Mouse (Mus musculus): ENCODE measurements around the gene Ap2a1. TPM values are rescaled to one million over a fixed set of nuclear protein-coding genes. Genes with fewer than 3 reads are reported as not detected.
A peak's percentile ranks its signal among the peaks of the same experiment; 100 is the strongest.

Gene Ap2a1
- polyA plus RNA-seq, 1 experiment: 60.3 TPM

- H3K4me3 ChIP-seq (replicated peaks; ENCODE audit: control insufficient read depth, low read depth, low read length): peak overlapping the region; percentile 64
- 19% methylated on average over 8 of the region's 8 CpGs for WGBS
- TF ChIP-seq POLR2A (IDR thresholded peaks at IDR 0.05; ENCODE audit: borderline replicate concordance, control insufficient read depth, low read depth, low read length) (no peak), CTCF (IDR thresholded peaks at IDR 0.05; ENCODE audit: control insufficient read depth, insufficient read depth, low read length) (no peak)
- H3K4me1 ChIP-seq (ENCODE audit: control insufficient read depth, insufficient read depth, low read length): peaks cover 4% of the 10 kb centered on the region; the same call in 1 of the 2 replicates
- peak overlapping the region; percentile 88; the same call in 1 of the 2 replicates for H3K27ac ChIP-seq (ENCODE audit: control insufficient read depth, insufficient read depth, low read depth, low read length, poor library complexity)
Observed at GRCm38 (mm10) chr7:44857905-44858304, 71.4 kb downstream of the Ap2a1 start.

- peak within 1 kb of the TSS; percentile 87 for H3K4me3 ChIP-seq (replicated peaks; ENCODE audit: control insufficient read depth, low read depth, low read length)
- TF ChIP-seq POLR2A (IDR thresholded peaks at IDR 0.05; ENCODE audit: borderline replicate concordance, control insufficient read depth, low read depth, low read length): peak; percentile 85
- TF ChIP-seq CTCF (IDR thresholded peaks at IDR 0.05; ENCODE audit: control insufficient read depth, insufficient read depth, low read length): no peak; the same call in 1 of the 2 replicates
- H3K27ac ChIP-seq (ENCODE audit: control insufficient read depth, insufficient read depth, low read depth, low read length, poor library complexity): peak within 1 kb of the TSS; percentile 88
- H3K4me1 ChIP-seq (ENCODE audit: control insufficient read depth, insufficient read depth, low read length): peaks cover 4% of the 10 kb centered on the region; the same call in 1 of the 2 replicates
- under 1% methylated on average over 32 of the region's 32 CpGs for WGBS
Observed at GRCm38 (mm10) chr7:44857042-44857552, 72.2 kb downstream of the Ap2a1 start, which contains the start of gene Pnkp. TSS of gene Pnkp (plus strand) at chr7:44857139.

- Histone ChIP-seq H3K4me1 (ENCODE audit: control insufficient read depth, insufficient read depth, low read length) (peaks cover 4% of the 10 kb centered on the region; the same call in 1 of the 2 replicates), H3K4me3 (replicated peaks; ENCODE audit: control insufficient read depth, low read depth, low read length) (peak overlapping the region; percentile 87), H3K27ac (ENCODE audit: control insufficient read depth, insufficient read depth, low read depth, low read length, poor library complexity) (peak overlapping the region; percentile 88)
- 15% methylated on average over 9 of the region's 9 CpGs for WGBS
- TF ChIP-seq POLR2A (IDR thresholded peaks at IDR 0.05; ENCODE audit: borderline replicate concordance, control insufficient read depth, low read depth, low read length) (no peak), CTCF (IDR thresholded peaks at IDR 0.05; ENCODE audit: control insufficient read depth, insufficient read depth, low read length) (no peak)
Observed at GRCm38 (mm10) chr7:44856265-44856916, 72.9 kb downstream of the Ap2a1 start.

DNA sequence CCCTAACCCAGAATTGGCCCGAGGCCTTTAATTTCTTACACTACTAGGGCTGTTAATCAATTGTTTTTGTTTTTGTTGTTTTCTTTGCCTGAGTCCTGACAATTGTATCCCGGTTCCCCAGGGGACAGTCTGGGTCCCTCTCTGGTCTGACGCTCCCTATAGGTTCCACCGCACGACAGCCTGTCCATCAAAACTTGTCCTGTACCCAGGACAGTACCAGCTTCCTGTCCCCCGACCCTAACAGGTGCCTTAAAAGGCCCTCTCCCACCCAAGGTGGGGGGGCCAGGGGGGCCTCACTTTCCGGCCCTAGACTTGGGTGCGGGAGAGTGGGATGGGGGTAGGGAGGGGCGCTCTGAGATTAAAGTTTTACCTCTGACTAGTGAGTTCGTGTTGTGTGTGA lies 74.3 kb downstream of the Ap2a1 start:
- WGBS: 33% methylated on average over 10 of the region's 10 CpGs
- Histone ChIP-seq H3K27ac (ENCODE audit: control insufficient read depth, insufficient read depth, low read depth, low read length, poor library complexity) (peak overlapping the region; percentile 98), H3K4me1 (ENCODE audit: control insufficient read depth, insufficient read depth, low read length) (peaks cover 6% of the 10 kb centered on the region; the same call in 1 of the 2 replicates), H3K4me3 (replicated peaks; ENCODE audit: control insufficient read depth, low read depth, low read length) (peak overlapping the region; percentile 82)
- TF ChIP-seq CTCF (IDR thresholded peaks at IDR 0.05; ENCODE audit: control insufficient read depth, insufficient read depth, low read length): no peak
- TF ChIP-seq POLR2A (IDR thresholded peaks at IDR 0.05; ENCODE audit: borderline replicate concordance, control insufficient read depth, low read depth, low read length): no peak

- Histone ChIP-seq H3K4me3 (replicated peaks; ENCODE audit: control insufficient read depth, low read depth, low read length) (peak overlapping the region; percentile 82), H3K4me1 (ENCODE audit: control insufficient read depth, insufficient read depth, low read length) (peaks cover 6% of the 10 kb centered on the region; the same call in 1 of the 2 replicates), H3K27ac (ENCODE audit: control insufficient read depth, insufficient read depth, low read depth, low read length, poor library complexity) (peak overlapping the region; percentile 98)
- no peak for TF ChIP-seq CTCF (IDR thresholded peaks at IDR 0.05; ENCODE audit: control insufficient read depth, insufficient read depth, low read length)
- TF ChIP-seq POLR2A (IDR thresholded peaks at IDR 0.05; ENCODE audit: borderline replicate concordance, control insufficient read depth, low read depth, low read length): peak; percentile 79
- under 1% methylated on average over 45 of the region's 45 CpGs for WGBS
Observed at GRCm38 (mm10) chr7:44854356-44855031, 74.8 kb downstream of the Ap2a1 start.

- 24% methylated on average over 26 of the region's 26 CpGs for whole genome bisulfite sequencing
- H3K27ac ChIP-seq (ENCODE audit: control insufficient read depth, insufficient read depth, low read depth, low read length, poor library complexity): peak overlapping the region; percentile 98
- H3K4me1 ChIP-seq (ENCODE audit: control insufficient read depth, insufficient read depth, low read length): peaks cover 6% of the 10 kb centered on the region; the same call in 1 of the 2 replicates
- H3K4me3 ChIP-seq (replicated peaks; ENCODE audit: control insufficient read depth, low read depth, low read length): peak overlapping the region; percentile 82
- no peak for TF ChIP-seq POLR2A (IDR thresholded peaks at IDR 0.05; ENCODE audit: borderline replicate concordance, control insufficient read depth, low read depth, low read length)
- TF ChIP-seq CTCF (IDR thresholded peaks at IDR 0.05; ENCODE audit: control insufficient read depth, insufficient read depth, low read length): no peak
Observed at GRCm38 (mm10) chr7:44853596-44854355, 75.5 kb downstream of the Ap2a1 start.

DNA sequence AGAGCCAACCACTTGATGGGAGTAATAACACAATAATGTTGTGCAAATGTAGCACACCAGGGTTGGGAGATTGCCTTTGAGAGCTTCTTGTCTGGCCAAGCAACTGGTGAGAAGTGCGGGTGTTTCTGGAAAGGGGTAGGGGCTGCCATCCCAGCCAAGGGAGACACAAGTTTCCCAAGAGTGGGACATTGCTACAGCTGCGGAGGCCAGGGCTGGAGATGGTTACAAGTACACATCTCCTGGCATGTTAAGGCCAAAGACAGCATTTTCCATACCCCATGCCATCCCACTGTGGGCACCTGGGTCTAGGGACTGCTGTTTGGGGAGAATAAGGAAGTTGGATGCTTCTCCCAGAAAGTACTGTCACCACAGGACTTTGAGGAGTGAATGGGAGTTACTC lies 76.2 kb downstream of the Ap2a1 start:
- TF ChIP-seq CTCF (IDR thresholded peaks at IDR 0.05; ENCODE audit: control insufficient read depth, insufficient read depth, low read length): no peak
- no peak for TF ChIP-seq POLR2A (IDR thresholded peaks at IDR 0.05; ENCODE audit: borderline replicate concordance, control insufficient read depth, low read depth, low read length)
- H3K4me1 ChIP-seq (ENCODE audit: control insufficient read depth, insufficient read depth, low read length): peaks cover 6% of the 10 kb centered on the region; the same call in 1 of the 2 replicates
- 92% methylated on average over 2 of the region's 2 CpGs for WGBS
- H3K27ac ChIP-seq (ENCODE audit: control insufficient read depth, insufficient read depth, low read depth, low read length, poor library complexity): no peak overlapping the region
- H3K4me3 ChIP-seq (replicated peaks; ENCODE audit: control insufficient read depth, low read depth, low read length): no peak overlapping the region

Measured in bone marrow, adult 2 months (tissue).